Mouse (Mus musculus) adipocyte (in vitro differentiated cells): ENCODE measurements around the gene Hist1h2ae.
"Not testable (repeated sequence)": the region's sequence is repeated elsewhere in the genome, so short reads cannot be mapped to it uniquely, and the experiment has no call there.

Experiments used
- DNase-seq: peaks from one replicate; pipeline ENCODE4 v3.0.0-alpha.2; 2016; ENCODE audit warnings: low spot score

Gene Hist1h2ae

DNA sequence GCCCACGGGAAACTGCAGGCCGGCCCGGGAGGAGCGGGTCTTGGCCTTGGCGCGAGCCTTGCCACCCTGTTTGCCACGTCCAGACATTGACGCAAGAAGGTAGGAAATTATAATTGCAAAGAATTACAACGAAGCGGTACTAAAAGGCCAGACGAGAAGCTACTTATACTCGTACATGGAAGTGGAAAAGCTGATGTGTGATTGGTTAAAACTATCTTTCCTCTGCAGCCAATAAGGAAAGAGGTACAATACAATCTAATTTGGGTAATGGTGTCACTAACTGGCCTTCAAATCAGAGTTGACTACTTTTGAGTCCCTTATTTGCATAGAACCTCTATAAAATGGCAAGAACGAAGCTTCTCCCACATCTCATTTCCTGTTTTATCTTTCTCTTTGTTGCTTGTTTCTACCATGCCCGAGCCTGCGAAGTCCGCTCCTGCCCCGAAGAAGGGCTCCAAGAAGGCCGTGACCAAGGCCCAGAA is at the start of gene Hist1h2ae, which contains the start of gene Hist1h2bg:
Gene Hist1h2ae, minus strand, starts transcription at position 199 of the 482 bp plus-strand sequence.
Gene Hist1h2bg, plus strand, starts transcription at position 375 of the 482 bp plus-strand sequence.
- peak; percentile 93 for DNase-seq

DNA sequence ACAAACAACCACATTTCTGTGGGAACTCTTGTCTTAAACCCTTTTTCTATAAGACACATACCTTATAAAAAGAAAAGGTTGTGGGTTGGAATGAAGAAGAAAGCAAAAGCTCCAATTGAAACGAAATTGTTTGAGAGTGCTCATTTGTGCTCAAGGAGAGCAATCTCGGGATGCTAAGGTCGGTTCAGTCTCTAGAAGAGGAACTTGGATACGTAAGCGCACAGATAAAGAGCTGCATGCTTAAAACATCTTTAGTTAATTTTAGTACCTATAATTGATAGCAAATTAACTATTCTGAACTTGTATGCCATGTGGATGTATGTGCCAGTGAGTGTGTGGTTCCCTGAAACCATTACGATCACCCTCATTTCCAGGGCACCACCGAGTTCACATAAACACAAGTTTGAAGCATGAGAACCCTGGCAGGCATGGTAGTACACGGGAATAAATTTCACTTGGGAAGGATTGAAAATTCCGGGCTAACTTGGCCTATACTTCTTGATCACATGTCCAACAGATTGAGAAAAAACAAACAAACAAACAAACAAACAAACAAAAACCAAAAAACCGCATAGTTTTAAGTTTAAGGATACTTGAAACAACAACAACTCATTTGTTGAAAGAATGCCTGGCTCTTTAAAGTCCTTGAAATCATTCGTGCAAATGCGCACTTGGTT is 49.2 kb upstream of the Hist1h2ae start:
- no peak for DNase-seq

DNA sequence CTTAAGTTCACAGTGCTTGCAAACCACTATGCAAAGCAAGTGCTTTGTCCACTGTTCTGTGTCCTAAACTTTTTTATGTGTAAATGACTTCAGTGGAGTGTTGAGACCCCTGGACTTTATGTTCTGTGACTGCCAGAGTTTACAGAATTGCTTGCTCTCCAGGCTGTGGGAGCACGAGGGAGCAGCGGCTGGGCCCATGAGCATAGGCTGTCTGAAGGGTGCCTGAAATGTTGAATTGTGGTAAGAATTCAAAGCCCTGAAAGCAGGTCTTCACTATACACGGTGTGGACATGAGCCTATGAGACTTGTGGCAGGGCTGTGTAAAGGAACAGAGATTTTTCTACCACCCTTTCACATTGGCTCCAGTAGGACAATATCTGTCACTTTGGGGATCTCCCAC is 40.6 kb upstream of the Hist1h2ae start:
- DNase-seq = no peak

DNA sequence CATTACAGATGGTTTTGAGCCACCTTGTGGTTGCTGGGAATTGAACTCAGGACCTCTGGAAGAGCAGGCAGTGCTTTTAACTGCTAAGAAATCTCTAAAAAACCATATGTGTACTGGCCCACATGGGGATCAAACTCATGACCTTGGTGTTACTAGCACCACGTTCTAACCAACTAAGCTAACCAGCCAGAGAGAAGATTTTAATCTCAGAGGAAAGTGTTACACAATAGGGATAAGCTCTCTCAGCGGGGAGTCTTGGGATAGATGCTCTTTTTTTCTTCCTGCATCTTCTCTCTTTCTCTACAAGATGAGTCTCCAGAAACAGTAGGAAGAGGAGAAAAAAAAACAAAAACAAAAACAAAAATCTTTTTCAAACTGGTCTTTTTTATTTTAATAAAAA is 39.4 kb upstream of the Hist1h2ae start:
- DNase-seq = no peak

DNA sequence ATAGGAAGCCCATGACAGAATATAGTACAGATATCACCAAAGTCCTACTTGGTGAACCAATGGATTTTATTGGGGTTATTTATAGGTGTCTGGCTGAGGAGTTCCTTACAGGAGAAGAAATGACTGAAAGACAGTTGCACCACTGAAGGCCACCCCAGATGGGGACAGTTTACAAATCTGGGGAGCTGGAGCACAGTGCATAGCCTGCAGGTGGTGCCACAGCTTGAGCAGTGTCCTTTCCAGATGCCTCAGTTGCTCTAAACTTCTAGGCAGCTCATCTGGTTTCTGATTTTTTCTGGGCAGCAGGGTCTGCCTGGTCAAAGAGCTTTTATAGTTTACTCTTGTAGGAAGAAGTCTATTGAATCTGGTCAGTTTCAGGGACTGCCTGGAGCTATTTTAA is 38.8 kb upstream of the Hist1h2ae start:
- no peak for DNase-seq

DNA sequence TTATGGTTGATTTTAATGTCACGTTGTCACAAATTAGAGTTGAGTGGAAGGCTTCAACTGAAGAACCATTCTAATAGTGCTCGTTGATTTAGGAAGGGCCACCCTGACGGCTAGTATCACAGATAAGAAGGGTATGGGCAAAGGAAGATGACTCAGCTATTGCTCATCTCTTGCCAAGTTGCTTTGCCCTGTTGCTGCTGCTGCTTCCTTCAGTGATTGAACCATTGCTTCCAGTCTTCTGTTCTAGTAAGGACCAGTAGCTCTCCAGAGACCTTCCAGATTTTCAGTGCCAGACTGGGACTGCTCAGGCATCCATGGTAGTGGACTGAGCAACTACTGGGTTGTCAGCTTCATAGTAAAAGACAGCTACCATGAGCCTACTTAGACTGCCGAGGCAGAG is 38.2 kb upstream of the Hist1h2ae start:
- DNase-seq = no peak

DNA sequence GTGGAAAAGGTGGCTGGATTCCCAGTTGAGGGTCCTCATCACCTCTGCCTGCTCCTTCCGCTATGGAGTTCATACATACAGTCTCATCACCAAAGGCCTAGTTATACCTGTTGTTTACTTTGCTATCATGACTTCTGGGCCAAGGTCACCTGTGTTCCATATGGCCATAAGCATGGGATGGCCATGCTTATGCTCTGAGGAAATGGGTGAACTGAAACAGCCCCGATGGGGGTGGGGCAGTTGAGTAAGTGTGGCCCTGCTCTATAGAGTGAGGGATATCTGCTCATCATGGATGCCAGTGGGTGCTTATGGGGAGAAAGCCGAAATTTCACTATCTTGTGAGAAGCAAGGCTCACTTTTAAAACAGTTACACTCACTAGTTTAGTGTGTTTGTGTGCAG is 34.0 kb upstream of the Hist1h2ae start:
- no peak for DNase-seq

DNA sequence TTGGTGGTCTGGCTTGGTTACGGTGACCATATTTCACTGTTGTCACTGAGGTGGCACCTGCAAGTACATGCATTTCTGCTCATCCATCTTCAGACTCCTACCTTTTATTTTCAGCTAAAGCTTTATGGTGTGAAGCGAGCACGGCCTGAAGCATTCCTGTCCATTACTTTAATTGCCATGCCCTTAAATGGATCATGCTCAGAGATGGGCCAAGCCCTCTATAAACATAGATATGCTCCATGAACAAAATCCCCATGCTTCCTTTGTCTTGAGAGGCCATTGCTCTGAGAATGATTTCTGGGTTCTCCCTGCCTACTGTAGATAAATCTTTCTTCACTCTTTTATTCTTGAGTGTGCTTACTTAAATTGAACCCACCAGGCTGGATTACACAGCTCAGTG is 33.4 kb upstream of the Hist1h2ae start:
- DNase-seq = no peak

DNA sequence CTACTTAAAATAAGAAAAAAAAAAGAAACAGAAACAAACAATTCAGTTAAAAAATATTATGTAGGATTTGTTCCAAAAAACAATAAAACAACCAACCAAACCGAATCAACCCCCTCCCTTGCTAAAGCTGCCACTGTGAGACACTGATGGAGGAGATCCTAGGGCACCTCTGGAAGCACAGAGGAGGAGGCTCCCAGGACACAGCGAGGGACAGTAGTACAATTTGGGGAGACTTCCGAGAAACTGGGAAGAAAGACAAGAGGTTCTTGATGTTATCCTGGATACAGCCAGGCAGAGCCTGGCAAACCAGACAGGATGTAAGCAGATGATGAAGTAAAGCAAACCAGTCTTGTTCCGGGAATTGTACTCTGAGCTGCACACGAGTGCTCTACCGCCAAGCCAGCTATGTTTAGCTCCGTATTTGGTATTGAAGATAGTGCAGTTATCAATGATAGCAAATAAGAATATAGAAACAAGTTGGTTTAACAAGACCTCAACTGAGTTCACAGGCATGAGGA is 32.2 kb upstream of the Hist1h2ae start:
- no peak for DNase-seq

DNA sequence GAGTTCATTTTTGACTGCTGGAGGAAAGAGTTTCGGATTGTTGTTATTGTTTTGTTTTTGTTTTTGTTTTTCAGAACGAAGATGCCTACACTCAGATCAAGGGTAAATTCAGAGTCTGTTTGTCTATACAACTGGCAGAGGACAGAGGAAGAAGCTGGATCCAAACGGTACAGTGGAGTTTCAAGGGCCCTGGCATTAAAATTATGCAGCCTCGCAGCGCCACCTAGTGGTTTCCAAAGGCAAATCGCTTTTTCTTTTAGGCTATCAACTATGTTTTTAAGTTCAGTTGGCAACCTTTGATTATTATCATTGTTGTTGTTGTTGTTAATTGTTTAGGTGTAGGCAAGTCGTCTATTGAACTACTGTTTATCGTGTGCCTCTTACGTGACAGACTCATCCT is 26.9 kb upstream of the Hist1h2ae start:
- DNase-seq = peak; percentile 89

DNA sequence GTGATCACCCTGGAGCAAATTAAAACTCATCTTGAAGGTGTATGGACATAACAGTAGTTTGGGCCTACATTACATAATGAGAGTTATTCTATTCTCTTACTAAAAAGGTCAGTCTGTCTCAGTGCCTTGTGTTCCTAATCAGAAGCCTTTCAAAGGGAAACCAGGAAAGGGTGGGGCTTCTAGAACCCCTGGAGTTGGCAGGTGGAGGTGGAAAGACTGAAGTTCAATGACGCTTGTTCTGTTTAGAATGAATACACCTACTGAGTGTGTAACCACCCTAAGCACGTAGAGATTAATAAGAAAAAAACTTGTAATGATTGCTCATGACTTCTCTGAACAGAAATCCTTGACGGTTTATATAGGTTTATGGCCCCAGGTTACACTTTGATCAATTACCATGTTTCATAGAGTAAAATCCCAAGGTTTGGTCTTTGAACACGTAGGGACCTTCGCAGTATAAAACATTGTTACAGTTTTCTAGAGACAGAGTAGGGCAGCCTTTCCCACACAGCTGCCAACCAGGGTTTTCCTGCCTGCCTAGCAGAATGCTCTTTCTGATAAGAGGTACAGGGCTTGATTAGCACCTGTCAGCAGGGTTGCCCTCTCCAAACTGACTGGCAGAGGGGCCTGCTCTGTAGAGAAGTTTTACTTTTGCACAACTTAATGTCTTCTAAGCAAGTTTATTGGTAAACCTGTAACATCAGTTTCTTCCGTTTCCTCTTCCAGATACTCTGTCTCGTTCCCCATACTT is 24.8 kb upstream of the Hist1h2ae start:
- DNase-seq = no peak

DNA sequence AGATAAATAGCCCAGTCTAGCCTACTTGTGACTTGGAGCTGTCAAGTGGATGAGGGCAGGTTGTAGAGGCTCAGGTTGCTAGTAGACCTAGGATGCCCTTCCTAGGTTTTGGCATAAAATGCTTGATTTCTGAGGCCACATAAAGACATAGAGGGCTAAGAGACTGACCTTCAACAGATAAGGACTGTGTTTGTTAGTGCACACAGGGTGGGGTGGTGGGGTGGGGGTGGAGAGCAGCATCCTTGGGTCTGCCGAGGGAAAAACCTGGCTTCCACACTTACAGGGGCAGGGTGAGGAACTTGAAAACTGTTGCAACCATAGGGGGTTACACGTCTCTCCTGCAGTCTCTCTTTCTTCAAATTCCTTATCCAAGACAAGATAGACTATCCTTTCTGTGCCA is 24.2 kb upstream of the Hist1h2ae start:
- no peak for DNase-seq

DNA sequence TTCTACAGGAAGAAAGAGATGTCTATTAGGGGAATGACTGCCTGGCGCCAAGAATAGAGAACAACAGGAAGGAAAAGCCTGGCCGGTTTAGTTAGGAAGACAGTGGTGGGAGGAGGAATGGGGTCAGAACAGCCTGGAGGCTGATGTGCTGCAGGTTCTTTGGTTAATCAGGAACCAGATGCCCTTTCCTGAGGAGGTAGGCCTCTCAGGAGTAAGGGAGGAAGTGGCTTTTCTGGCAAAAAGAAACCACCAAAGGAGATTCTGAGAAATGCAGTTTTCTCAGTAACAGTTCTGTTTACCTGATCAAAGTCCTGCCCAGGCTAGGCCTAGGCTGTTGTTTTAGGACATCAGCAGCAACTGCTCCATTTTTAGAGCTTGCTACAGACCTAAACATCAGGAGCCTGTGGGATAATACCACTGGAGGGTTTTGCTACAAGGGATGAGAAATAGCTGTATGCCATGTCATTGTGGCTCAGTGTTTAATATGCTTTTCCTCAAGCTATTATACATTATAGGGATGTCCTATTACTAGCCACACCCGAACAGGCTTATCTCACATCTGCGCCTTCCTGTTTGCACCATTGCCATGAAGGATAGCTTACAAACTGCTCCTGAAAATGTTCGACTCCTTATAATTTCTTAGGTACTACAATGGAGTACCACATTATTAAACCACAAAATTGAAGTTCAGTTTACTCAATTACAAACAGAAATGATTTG is 22.2 kb upstream of the Hist1h2ae start:
- DNase-seq = no peak

DNA sequence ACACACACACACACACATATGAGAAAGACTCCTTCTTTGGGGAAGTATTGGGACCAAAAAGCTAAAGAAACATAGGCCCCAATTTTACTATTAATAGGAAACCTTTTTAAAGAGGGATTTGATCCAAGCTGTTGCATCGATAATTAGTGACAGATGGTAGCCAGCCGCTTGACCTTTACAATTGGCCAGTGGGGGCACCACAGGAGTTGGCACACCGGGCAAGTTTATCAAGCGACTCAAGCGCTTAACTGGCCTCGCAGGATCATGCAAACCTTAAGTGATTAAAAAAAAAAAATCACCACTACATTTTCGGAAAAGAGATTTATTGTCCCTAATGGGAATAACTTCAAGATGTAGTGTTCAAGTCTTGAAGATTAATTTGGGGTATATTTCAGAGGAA is 21.6 kb upstream of the Hist1h2ae start:
- DNase-seq = no peak

DNA sequence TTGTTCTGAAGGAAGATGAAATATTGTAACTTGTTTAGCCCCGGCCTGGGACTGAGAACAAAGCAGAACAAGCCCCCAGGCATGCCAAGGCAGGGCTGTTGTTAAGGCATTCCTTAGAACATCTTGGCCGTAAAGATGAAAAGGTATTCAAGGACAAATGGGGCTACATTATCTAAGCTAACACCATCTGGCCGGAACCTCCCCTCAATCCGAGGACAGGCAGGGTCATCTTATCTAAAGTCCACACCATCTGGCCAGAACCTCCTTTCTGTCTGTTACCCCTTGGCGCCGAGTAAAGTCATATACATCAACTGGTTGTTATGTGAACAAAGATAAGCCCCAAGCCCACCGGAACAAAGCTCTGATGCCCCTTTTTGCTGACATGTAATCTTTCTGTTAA is 20.9 kb upstream of the Hist1h2ae start:
- not testable (repeated sequence) for DNase-seq

DNA sequence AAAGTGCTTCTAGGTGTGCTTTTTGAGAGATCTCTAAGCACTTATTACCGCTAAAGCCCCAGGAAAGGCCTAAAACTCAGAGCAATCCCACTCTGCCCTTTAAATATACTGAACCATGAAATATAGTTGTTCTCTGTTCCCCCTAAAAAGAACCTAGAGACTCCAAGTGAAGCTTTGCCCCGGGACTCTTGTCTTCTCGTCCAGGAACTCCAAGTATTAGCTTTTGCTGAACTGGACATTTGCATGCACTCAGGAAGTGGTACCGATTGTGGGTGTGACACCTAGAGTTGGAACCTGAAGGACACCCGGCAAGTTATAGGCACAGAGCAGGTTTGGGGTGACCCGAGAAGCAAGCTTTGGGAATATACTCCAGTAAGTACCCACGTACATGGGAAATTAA is 20.2 kb upstream of the Hist1h2ae start:
- no peak for DNase-seq

DNA sequence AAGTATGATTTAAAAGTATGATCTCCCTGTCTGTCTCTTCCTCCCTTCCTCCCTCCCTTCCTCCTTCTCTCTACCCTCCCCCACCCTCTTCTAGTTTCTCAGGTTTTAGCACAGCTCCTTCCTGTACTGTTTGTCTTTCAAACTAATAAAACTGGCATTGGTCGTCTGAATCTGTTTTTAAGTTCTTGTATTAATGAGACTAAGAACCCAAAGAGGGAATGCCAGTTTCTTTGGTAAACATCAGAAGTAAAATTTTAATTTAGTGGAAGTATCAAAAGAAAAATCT is 15.9 kb upstream of the Hist1h2ae start:
- no peak for DNase-seq

DNA sequence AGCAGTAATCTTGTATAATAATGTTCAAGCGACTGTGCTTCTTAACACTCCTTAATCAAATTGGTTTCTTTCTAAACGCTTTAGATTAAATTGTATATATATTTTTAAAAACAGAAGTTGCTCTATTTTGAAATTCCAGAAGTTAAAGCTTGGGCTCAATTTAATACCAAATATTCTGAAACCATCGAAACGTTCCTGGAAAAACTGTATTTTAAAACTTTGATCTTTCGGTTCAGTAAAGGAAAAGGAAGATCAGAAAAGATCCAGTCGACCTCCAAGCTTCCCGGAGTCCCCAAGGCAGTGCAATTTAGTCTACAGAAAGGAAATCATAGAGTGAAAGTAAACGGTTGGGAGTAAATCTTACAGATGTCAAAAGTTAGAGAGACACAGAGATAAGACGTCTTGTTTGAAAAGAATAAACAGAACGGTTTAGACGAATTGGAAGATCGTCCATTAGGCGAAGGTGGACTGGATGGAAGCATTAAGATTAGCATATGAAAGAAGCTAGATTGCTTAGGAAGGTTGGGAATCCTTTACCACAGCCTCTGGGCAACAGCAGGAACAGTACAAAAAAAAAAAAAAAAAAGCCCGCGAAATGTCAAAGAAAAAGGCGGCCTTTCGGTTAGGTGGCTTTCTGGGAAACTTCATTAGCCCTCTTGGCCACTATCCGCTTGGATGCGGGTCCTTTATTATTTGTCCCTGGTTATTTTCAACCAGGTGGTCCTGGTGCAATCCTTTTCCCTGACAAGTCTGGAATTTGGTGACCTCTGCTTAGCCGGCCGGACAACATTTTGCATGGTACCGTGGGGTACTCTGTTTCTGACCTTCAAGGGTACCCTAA is 15.3 kb upstream of the Hist1h2ae start:
- peak; percentile 44 for DNase-seq

DNA sequence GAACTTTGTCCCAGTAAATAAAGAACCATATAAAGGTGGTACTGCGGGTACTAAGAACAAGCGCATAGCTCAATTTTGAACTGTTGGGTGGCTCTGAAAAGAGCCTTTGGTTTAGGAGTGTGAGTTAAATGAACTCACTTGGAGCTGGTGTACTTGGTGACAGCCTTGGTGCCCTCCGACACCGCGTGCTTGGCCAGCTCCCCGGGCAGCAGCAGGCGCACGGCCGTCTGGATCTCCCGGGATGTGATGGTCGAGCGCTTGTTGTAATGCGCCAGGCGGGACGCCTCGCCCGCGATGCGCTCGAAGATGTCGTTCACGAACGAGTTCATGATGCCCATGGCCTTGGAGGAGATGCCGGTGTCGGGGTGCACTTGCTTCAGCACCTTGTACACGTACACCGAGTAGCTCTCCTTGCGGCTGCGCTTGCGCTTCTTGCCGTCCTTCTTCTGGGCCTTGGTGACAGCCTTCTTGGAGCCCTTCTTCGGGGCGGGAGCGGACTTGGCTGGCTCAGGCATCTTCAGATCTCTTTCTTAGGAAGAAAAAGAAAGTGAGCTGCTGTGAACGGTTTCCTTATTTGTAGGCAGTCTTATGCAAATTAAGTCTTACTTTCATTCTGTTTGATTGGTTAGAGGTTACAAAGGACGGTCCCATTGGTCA is 14.6 kb upstream of the Hist1h2ae start:
- peak; percentile 91 for DNase-seq

DNA sequence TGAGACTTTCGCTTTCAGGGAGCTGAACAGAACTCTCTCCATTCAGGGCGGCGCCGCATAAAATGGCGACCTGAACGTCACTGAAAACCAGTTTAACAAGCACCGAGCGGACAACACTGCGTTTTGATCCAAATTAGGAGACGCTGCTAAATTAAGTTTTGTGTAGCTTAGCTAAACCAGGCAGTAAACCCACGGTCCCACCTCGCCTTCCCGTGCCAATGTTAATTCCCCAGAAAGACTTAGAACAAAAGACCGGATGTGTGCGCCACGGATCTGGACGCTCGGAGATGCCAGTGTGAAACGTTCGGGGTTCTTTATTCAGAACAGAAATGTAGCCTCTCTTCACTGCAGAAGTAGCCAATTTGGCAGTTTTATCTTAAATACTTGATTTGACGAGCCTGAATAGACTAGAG is 14.0 kb upstream of the Hist1h2ae start:
- peak; percentile 75 for DNase-seq

DNA sequence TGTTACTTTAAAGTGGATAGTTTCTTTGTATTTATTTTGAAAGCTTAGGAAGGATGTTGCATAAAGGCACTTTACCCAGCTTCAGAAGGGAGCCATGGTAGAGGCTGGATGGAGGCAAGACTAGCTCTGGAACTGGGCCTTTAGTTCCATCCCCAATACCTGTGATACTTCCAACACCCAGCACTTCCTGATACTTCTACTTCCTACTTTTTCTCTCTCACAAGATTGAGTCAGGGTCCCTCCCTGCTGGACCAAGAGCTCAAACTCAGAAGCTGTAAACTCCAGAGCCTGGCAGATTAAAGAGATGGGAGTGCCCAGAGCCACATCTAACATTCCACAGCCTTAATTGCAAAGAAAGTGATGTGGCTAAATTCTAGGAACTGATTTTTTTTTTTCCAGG is 13.3 kb upstream of the Hist1h2ae start:
- DNase-seq = peak; percentile 45
